Comparison of ENCODE assay signal across 27 mouse cellular contexts in the genomic region with DNA sequence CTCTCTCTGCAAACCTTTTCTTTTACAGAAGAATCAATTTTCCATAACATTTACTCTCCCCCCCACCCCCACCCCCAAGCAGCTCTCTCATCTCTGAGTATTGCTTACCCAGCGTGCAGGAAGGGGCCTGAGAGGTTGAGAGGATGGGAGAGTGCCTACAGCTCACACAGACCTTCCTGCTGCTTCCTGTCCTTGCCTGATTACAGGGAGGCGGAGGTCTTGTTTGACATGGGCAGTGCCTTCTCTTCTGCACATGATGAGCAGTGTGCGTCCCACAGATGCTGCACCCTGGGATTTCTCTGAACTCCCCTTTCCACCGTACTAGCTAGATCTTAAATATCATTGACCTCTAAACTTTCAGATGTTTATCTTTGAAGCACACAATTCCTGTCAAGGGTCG.
DNase-seq lines count a peak whose midpoint lies in the region; ATAC-seq and TF ChIP-seq lines count a peak whose summit lies in the region.
"Had no signal": no experiment of that assay in that cellular context is flagged by ENCODE, and none has a peak within 500 bp of the region (broad histone marks: within the 10 kb centered on the region; RNA-seq: fewer than 3 reads in every experiment).

No protein-coding gene starts in this region.

- H3K4me3 ChIP-seq in heart, embryonic 15.5 days: no peak overlapping the region
- no peak overlapping the region for H3K4me3 ChIP-seq in lung, embryonic 14.5 days (ENCODE audit: low read depth, low read length)
- H3K4me3 ChIP-seq in liver, embryonic 11.5 days (ENCODE audit: low read depth, low read length): no peak overlapping the region
- no peak overlapping the region for H3K4me3 ChIP-seq in liver, embryonic 16.5 days (ENCODE audit: low read depth, low read length)
- H3K4me3 ChIP-seq: embryonic facial prominence, embryonic 10.5 days; embryonic facial prominence, embryonic 15.5 days; forebrain, embryonic 12.5 days; hindbrain, embryonic 13.5 days; liver, embryonic 15.5 days; neural tube, embryonic 15.5 days; stomach, embryonic 15.5 days had no signal

- peak; percentile 58; the same call in 1 of the 2 replicates for ATAC-seq in heart, embryonic 15.5 days (replicated peaks; ENCODE audit: insufficient number of reproducible peaks, insufficient read depth, low FRiP score, low read depth)
- ATAC-seq in lung, embryonic 14.5 days (ENCODE audit: insufficient read depth): peak; percentile 76; the same call in 1 of the 2 replicates
- peak; percentile 66; the same call in 1 of the 2 replicates for ATAC-seq in liver, embryonic 11.5 days (replicated peaks; ENCODE audit: low FRiP score)
- peak; percentile 41; the same call in 1 of the 2 replicates for ATAC-seq in liver, embryonic 16.5 days (ENCODE audit: low read depth)
- ATAC-seq: activated CD4-positive, CD25-positive, alpha-beta regulatory T cell, adult 4 months; forebrain, postnatal 0 days; intestine, embryonic 16.5 days had no signal

- H3K9me3 ChIP-seq in heart, embryonic 15.5 days (replicated peaks): no peaks in the 10 kb centered on the region
- H3K9me3 ChIP-seq in lung, embryonic 14.5 days (ENCODE audit: low read depth, low read length): 0 out of 2 replicates have a peak, but pooled peaks cover 2% of the 10 kb centered on the region
- no peaks in the 10 kb centered on the region for H3K9me3 ChIP-seq in liver, embryonic 11.5 days (ENCODE audit: control insufficient read depth, low read length)
- H3K9me3 ChIP-seq in liver, embryonic 16.5 days (replicated peaks; ENCODE audit: control insufficient read depth, low read length): no peaks in the 10 kb centered on the region
- H3K9me3 ChIP-seq: hindbrain, embryonic 13.5 days; liver, embryonic 15.5 days; neural tube, embryonic 15.5 days; stomach, embryonic 15.5 days had no signal

- H3K27ac ChIP-seq in heart, embryonic 15.5 days: no peak overlapping the region
- H3K27ac ChIP-seq in lung, embryonic 14.5 days (ENCODE audit: low read depth): no peak overlapping the region
- no peak overlapping the region for H3K27ac ChIP-seq in liver, embryonic 11.5 days (ENCODE audit: low read depth, low read length)
- no peak overlapping the region for H3K27ac ChIP-seq in liver, embryonic 16.5 days (ENCODE audit: low read length)
- H3K27ac ChIP-seq: embryonic facial prominence, embryonic 10.5 days; embryonic facial prominence, embryonic 15.5 days; forebrain, embryonic 12.5 days; hindbrain, embryonic 13.5 days; liver, embryonic 15.5 days; neural tube, embryonic 15.5 days; stomach, embryonic 15.5 days had no signal

- H3K9ac ChIP-seq in heart, embryonic 15.5 days: no peak overlapping the region
- H3K9ac ChIP-seq in lung, embryonic 14.5 days: no peak overlapping the region
- H3K9ac ChIP-seq in liver, embryonic 11.5 days (ENCODE audit: low read depth, low read length): no peak overlapping the region
- no peak overlapping the region for H3K9ac ChIP-seq in liver, embryonic 16.5 days (ENCODE audit: low read depth, low read length)
- H3K9ac ChIP-seq: embryonic facial prominence, embryonic 15.5 days; forebrain, embryonic 12.5 days; forebrain, postnatal 0 days; hindbrain, embryonic 13.5 days; liver, embryonic 15.5 days; neural tube, embryonic 15.5 days; stomach, embryonic 15.5 days had no signal

- H3K4me1 ChIP-seq in heart, embryonic 15.5 days (replicated peaks): peaks cover 14% of the 10 kb centered on the region
- peaks cover 9% of the 10 kb centered on the region; the same call in 1 of the 2 replicates for H3K4me1 ChIP-seq in lung, embryonic 14.5 days (ENCODE audit: insufficient read depth)
- peaks cover 3% of the 10 kb centered on the region for H3K4me1 ChIP-seq in liver, embryonic 11.5 days (replicated peaks; ENCODE audit: control insufficient read depth, insufficient read depth, low read length)
- H3K4me1 ChIP-seq in liver, embryonic 16.5 days (ENCODE audit: control insufficient read depth, low read depth, low read length): no peaks in the 10 kb centered on the region
- H3K4me1 ChIP-seq: embryonic facial prominence, embryonic 15.5 days; liver, embryonic 15.5 days; stomach, embryonic 15.5 days had no signal

- no peak for TF ChIP-seq CTCF in lung, embryonic 14.5 days (IDR thresholded peaks at IDR 0.05; ENCODE audit: low read depth)

- H3K4me2 ChIP-seq in heart, embryonic 15.5 days: no peak overlapping the region
- no peak overlapping the region for H3K4me2 ChIP-seq in lung, embryonic 14.5 days
- H3K4me2 ChIP-seq in liver, embryonic 11.5 days: no peak overlapping the region
- H3K4me2 ChIP-seq in liver, embryonic 16.5 days (ENCODE audit: low read depth, low read length): no peak overlapping the region
- H3K4me2 ChIP-seq: embryonic facial prominence, embryonic 15.5 days; forebrain, embryonic 12.5 days; hindbrain, embryonic 13.5 days; liver, embryonic 15.5 days; neural tube, embryonic 15.5 days; stomach, embryonic 15.5 days had no signal

- WGBS in heart, embryonic 15.5 days: 61% methylated on average over 5 of the region's 5 CpGs
- 37% methylated on average over 5 of the region's 5 CpGs for WGBS in lung, embryonic 14.5 days
- 33% methylated on average over 5 of the region's 5 CpGs for WGBS in liver, embryonic 11.5 days
- WGBS in liver, embryonic 16.5 days (ENCODE audit: insufficient replicate concordance): 23% methylated on average over 5 of the region's 5 CpGs

- intact Hi-C loops in heart, postnatal 25 days (cut with DNase I): no loop called here

- no peaks in the 10 kb centered on the region for H3K36me3 ChIP-seq in heart, embryonic 15.5 days
- no peaks in the 10 kb centered on the region for H3K36me3 ChIP-seq in lung, embryonic 14.5 days (ENCODE audit: insufficient read depth)
- no peaks in the 10 kb centered on the region for H3K36me3 ChIP-seq in liver, embryonic 11.5 days (ENCODE audit: control insufficient read depth, insufficient read depth, low read length)
- H3K36me3 ChIP-seq in liver, embryonic 16.5 days (ENCODE audit: control insufficient read depth, insufficient read depth): no peaks in the 10 kb centered on the region
- H3K36me3 ChIP-seq: embryonic facial prominence, embryonic 10.5 days; embryonic facial prominence, embryonic 15.5 days; forebrain, embryonic 12.5 days; hindbrain, embryonic 13.5 days; liver, embryonic 15.5 days; neural tube, embryonic 15.5 days; stomach, embryonic 15.5 days had no signal

- no peak for DNase-seq in heart, postnatal 25 days (ENCODE audit: low spot score)
- DNase-seq in lung, embryonic 14.5 days: peak; percentile 28
- no peak for DNase-seq in lung, postnatal 14 days
- no peak for DNase-seq in liver, embryonic 11.5 days (ENCODE audit: low spot score)
- DNase-seq: adrenal gland, adult 2 months; cerebellum, adult 8-10 months; cerebellum, postnatal 25 days; forebrain, postnatal 0 days; heart, postnatal 4 days; kidney, adult 9 months; layer of hippocampus, postnatal 36 days; left cerebral cortex, postnatal 4 days; midbrain, embryonic 14.5 days; retina, postnatal 1 day; right cerebral cortex, postnatal 14 days had no signal

- H3K27me3 ChIP-seq in heart, embryonic 15.5 days: no peaks in the 10 kb centered on the region
- no peaks in the 10 kb centered on the region for H3K27me3 ChIP-seq in lung, embryonic 14.5 days (ENCODE audit: insufficient read depth, low read length)
- H3K27me3 ChIP-seq in liver, embryonic 11.5 days (replicated peaks; ENCODE audit: control insufficient read depth, insufficient read depth, low read length): no peaks in the 10 kb centered on the region
- H3K27me3 ChIP-seq in liver, embryonic 16.5 days (ENCODE audit: control insufficient read depth, insufficient read depth, low read depth, low read length): no peaks in the 10 kb centered on the region
- H3K27me3 ChIP-seq: CH12.LX; embryonic facial prominence, embryonic 15.5 days; forebrain, embryonic 12.5 days; hindbrain, embryonic 13.5 days; liver, embryonic 15.5 days; neural tube, embryonic 15.5 days; stomach, embryonic 15.5 days had no signal
